Mouse (Mus musculus) frontal cortex, adult 2 months (tissue): ENCODE results near the gene Rpp40. TPM values are rescaled to one million over a fixed set of nuclear protein-coding genes. Genes with fewer than 3 reads are reported as not detected.

ENCODE experiments used
- DNase-seq, 2 experiments: peaks; one replicate each; pipeline ENCODE4 v3.0.0; 2022; ENCODE audit warnings: low spot score in 1 of 2; ENCODE audit errors: extremely low spot score in 1 of 2
- polyA plus RNA-seq: library from polyadenylated mRNA; depleted of rRNA; stranded (reverse); fragments of >200 nt; gene quantifications from 2 replicates; pipeline ENCODE4 v1.2.3, GENCODE M21; 2012; rRNA removed

Rpp40 gene
- polyA plus RNA-seq, 1 experiment = 4.1 TPM

DNA sequence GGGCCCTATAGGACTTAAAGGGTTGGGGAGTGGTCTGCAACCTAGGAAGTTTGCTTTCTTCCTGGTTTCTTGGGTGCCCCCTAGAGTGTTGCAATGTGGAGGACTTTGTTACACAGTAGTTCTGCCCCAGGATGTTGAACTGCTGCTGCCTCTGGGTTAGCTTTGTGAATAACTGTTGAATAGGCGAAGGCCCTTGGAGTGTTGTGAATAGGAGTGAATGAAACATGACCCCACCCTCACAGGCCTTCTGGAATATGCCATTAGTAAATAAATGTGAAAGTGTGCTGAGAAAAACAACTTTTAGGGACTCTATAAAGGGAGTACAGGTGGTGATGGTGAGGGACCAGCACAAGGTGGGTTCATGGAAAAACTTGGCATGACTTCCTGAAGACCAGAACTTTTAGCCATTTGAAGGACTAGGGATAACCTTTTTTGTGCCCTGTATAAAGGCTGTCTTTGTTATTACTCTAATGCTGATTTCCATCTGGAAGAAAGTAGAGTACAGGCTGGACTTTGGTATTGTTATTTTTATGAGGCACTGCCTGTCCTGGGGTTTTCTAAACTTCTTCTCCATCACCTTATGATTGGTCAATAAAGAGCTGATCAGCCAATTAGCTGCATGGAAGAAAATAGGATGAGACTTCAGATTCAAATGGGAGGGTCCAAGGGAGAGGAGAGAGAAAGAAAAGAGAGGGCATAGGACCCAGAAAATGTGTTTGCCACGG lies 53.1 kb downstream of the Rpp40 start:
- no peak for DNase-seq

DNA sequence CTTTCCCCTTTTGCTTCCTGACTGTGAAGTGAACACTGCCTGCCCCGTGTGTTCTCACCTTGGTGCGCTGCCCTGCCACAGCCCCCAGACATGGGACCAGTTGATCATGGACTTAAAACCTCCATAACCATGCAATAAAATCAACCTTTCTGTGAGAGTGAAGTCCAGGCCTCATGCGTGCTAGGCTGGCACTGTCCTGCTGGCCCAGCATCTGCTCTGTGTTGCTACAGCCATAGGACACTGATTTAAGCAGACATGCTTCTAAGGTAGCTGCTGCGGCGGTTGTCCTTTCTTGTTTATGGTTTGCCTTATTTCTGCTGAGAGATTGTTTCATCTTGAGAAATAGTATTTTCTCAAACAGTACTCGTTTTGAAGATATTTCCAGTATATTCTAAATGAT lies 54.6 kb downstream of the Rpp40 start:
- no peak for DNase-seq

DNA sequence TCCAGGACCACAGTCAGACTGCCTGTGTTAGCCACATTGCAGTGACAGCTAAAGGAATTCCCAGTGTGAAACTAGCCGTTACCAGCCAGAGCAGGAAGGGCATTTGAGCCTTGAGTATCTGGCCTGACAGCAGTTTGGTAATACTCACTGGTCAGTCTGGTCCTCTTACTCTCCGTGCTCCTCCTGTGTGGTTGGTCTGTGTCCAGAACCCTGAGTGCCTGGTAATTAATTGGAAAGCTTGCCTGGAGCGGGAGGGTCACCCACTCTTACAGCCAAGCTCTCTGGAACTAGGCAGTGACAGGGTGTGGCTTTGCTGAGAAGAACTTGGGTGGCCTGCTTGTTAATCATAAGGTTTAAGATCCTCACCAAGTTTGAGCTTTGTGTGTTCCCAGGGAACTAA lies 57.5 kb downstream of the Rpp40 start:
- no peak for DNase-seq

DNA sequence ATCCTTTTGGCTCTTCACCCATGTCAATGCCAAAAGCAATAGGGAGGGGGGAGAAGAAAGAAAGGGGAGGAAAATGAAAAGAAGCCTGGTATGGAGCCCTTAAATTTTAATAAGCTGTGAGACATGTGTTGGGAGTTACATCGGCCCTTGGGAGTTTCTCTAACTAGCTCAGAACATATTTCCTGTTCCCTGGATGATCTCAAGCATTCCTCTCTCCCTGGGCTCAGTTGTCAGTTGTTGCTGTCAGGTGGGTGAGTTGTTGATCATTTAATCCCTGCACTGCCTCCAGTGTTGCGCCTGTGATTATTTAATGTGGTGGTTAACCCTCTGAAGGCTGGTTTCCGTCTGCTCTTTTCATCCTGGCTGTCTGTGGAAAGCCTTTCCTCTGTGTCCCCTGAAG lies 60.9 kb downstream of the Rpp40 start:
- no peak for DNase-seq

Other genes with a start within 250 kb of the Rpp40 start
- gene Cdyl, start 246.5 kb downstream of the Rpp40 start, polyA plus RNA-seq = 6.2 and 6.3 TPM in 2 replicates
- 7.6 and 8.0 TPM in 2 replicates for gene Ppp1r3g, start 52.5 kb upstream of the Rpp40 start, polyA plus RNA-seq
- 28.2 and 33.0 TPM in 2 replicates for gene Fars2, start 211.1 kb upstream of the Rpp40 start, polyA plus RNA-seq
- 16.8 and 17.5 TPM in 2 replicates for gene Lyrm4, start 211.2 kb upstream of the Rpp40 start, polyA plus RNA-seq